Mouse (Mus musculus) liver, postnatal 0 days (tissue): ENCODE data around the gene Tmprss7. TPM values are rescaled to one million over a fixed set of nuclear protein-coding genes. Genes with fewer than 3 reads are reported as not detected.

Experiments used
- ATAC-seq: fragments of 200-750 bp; cut with Nextera tagmentation; 2 replicates; pipeline ENCODE4 v1.8.0; 2017; ENCODE audit warnings: mild to moderate bottlenecking, moderate library complexity
- DNase-seq: peaks from one replicate; pipeline ENCODE4 v3.0.0-alpha.2; 2016
- H3K27ac ChIP-seq: fragments of 300-500 bp; sonication (generic); 2 replicates; pipeline ENCODE4 v1.5.1; 2014; ENCODE audit warnings: antibody characterized with exemption, moderate library complexity, mild to moderate bottlenecking, low read depth
- H3K27me3 ChIP-seq: fragments of 300-500 bp; sonication (generic); 2 replicates; pipeline ENCODE4 v1.6.1; 2014; ENCODE audit warnings: low read length, control low read depth, mixed read lengths; ENCODE audit not compliant: insufficient read depth
- H3K36me3 ChIP-seq: fragments of 300-500 bp; sonication (generic); replicated peaks from 2 replicates; pipeline ENCODE4 v1.6.1; 2014; ENCODE audit warnings: mild to moderate bottlenecking, control low read depth, low read length, moderate library complexity, mixed read lengths; ENCODE audit not compliant: insufficient read depth
- H3K4me1 ChIP-seq: fragments of 300-500 bp; sonication (generic); 2 replicates; pipeline ENCODE4 v1.6.1; 2014; ENCODE audit warnings: antibody characterized with exemption, mild to moderate bottlenecking, control low read depth; ENCODE audit not compliant: insufficient read depth
- H3K4me2 ChIP-seq: fragments of 300-500 bp; sonication (generic); 2 replicates; pipeline ENCODE4 v1.6.1; 2014; ENCODE audit warnings: low read depth, mild to moderate bottlenecking, low read length, moderate library complexity, mixed read lengths
- H3K4me3 ChIP-seq: fragments of 300-500 bp; sonication (generic); 2 replicates; pipeline ENCODE4 v1.5.1; 2014; ENCODE audit warnings: low read depth, low read length
- H3K9ac ChIP-seq: fragments of 300-500 bp; sonication (generic); replicated peaks from 2 replicates; pipeline ENCODE4 v1.6.1; 2014; ENCODE audit warnings: mild to moderate bottlenecking, moderate library complexity
- H3K9me3 ChIP-seq: fragments of 300-500 bp; sonication (generic); 2 replicates; pipeline ENCODE4 v1.6.1; 2016; ENCODE audit warnings: mild to moderate bottlenecking, control low read depth, low read length, mixed read lengths
- CTCF ChIP-seq: sonication (generic); IDR thresholded peaks from 2 replicates; pipeline ENCODE4 v1.5.1; 2016; ENCODE audit warnings: antibody characterized with exemption, low read depth
- EP300 ChIP-seq: IDR thresholded peaks from 2 replicates; pipeline ENCODE4 v1.6.1; 2016; ENCODE audit warnings: antibody characterized with exemption, low read depth, mild to moderate bottlenecking
- WGBS: fragments of 180-500 bp; shearing (Covaris S2); extraction: QIAGEN DNeasy Blood & Tissue Kit; methylation state at CpG from one replicate; pipeline ENCODE4 v1.1.7; 2014; ENCODE audit not compliant: insufficient replicate concordance; 5-methylcytosine and 5-hydroxymethylcytosine counted together
- polyA plus RNA-seq: library from polyadenylated mRNA; unstranded; fragments of >200 nt; fragmentation: Nextera tagmentation; extraction: Ambion mirVana; gene quantifications from 2 replicates; pipeline ENCODE4 v1.2.1, GENCODE M21; 2015

Gene Tmprss7
- polyA plus RNA-seq, 1 experiment from 2014 or later: 0.14 TPM

- Histone ChIP-seq H3K4me2 (no peak overlapping the region), H3K9ac (no peak overlapping the region), H3K4me1 (peaks cover 5% of the 10 kb centered on the region), H3K27me3 (no peaks in the 10 kb centered on the region), H3K27ac (no peak overlapping the region), H3K36me3 (no peaks in the 10 kb centered on the region), H3K4me3 (no peak overlapping the region), H3K9me3 (no peaks in the 10 kb centered on the region)
- no peak for ATAC-seq
- WGBS: 19% methylated on average over 3 of the region's 3 CpGs
- no peak for DNase-seq
- TF ChIP-seq CTCF: no peak
- 0 out of 2 replicates have a peak, but pooled peaks have one; percentile 30 for TF ChIP-seq EP300
Measured at GRCm38 (mm10) chr16:45668178-45668577, 25.3 kb downstream of the Tmprss7 start.

GRCm38 (mm10) chr16:45666136-45666535 lies 27.3 kb downstream of the Tmprss7 start:
- TF ChIP-seq CTCF (no peak), EP300 (no peak)
- Histone ChIP-seq H3K4me1 (peaks cover 5% of the 10 kb centered on the region), H3K27me3 (no peaks in the 10 kb centered on the region), H3K9ac (no peak overlapping the region), H3K36me3 (no peaks in the 10 kb centered on the region), H3K4me3 (no peak overlapping the region), H3K4me2 (no peak overlapping the region), H3K27ac (no peak overlapping the region), H3K9me3 (no peaks in the 10 kb centered on the region)
- 27% methylated on average over 2 of the region's 2 CpGs for WGBS
- DNase-seq (peak; percentile 29), ATAC-seq (peak; percentile 72)

GRCm38 (mm10) chr16:45662381-45662780 lies 31.1 kb downstream of the Tmprss7 start:
- H3K36me3 ChIP-seq: no peaks in the 10 kb centered on the region
- no peak overlapping the region for H3K9ac ChIP-seq
- H3K27me3 ChIP-seq: no peaks in the 10 kb centered on the region
- no peak for ATAC-seq
- no peak overlapping the region for H3K4me3 ChIP-seq
- H3K4me2 ChIP-seq: no peak overlapping the region
- H3K27ac ChIP-seq: no peak overlapping the region
- DNase-seq: no peak
- no peaks in the 10 kb centered on the region for H3K9me3 ChIP-seq
- no peak for TF ChIP-seq CTCF
- no peak for TF ChIP-seq EP300
- no peaks in the 10 kb centered on the region for H3K4me1 ChIP-seq

GRCm38 (mm10) chr16:45659596-45659995 lies 33.9 kb downstream of the Tmprss7 start:
- TF ChIP-seq CTCF: no peak
- TF ChIP-seq EP300: no peak
- Histone ChIP-seq H3K36me3 (no peaks in the 10 kb centered on the region), H3K9ac (no peak overlapping the region), H3K27ac (no peak overlapping the region), H3K9me3 (no peaks in the 10 kb centered on the region), H3K4me1 (no peaks in the 10 kb centered on the region), H3K27me3 (no peaks in the 10 kb centered on the region), H3K4me3 (no peak overlapping the region), H3K4me2 (no peak overlapping the region)
- no peak for DNase-seq
- ATAC-seq: no peak
- WGBS: 81% methylated on average over 4 of the region's 4 CpGs

GRCm38 (mm10) chr16:45658248-45658647 lies 35.2 kb downstream of the Tmprss7 start:
- WGBS: 63% methylated on average over 1 of the region's 1 CpGs
- no peak overlapping the region for H3K27ac ChIP-seq
- H3K9ac ChIP-seq: no peak overlapping the region
- TF ChIP-seq EP300: no peak
- no peak for TF ChIP-seq CTCF
- ATAC-seq (no peak), DNase-seq (no peak)
- H3K4me3 ChIP-seq: no peak overlapping the region
- H3K36me3 ChIP-seq: no peaks in the 10 kb centered on the region
- H3K27me3 ChIP-seq: no peaks in the 10 kb centered on the region
- peaks cover 8% of the 10 kb centered on the region for H3K4me1 ChIP-seq
- no peaks in the 10 kb centered on the region for H3K9me3 ChIP-seq
- H3K4me2 ChIP-seq: no peak overlapping the region

GRCm38 (mm10) chr16:45657574-45658159 lies 35.8 kb downstream of the Tmprss7 start:
- no peak overlapping the region for H3K27ac ChIP-seq
- H3K36me3 ChIP-seq: no peaks in the 10 kb centered on the region
- WGBS: 60% methylated on average over 12 of the region's 12 CpGs
- TF ChIP-seq CTCF (no peak), EP300 (no peak)
- no peak overlapping the region for H3K4me3 ChIP-seq
- no peaks in the 10 kb centered on the region for H3K9me3 ChIP-seq
- no peak overlapping the region for H3K9ac ChIP-seq
- peaks cover 11% of the 10 kb centered on the region for H3K4me1 ChIP-seq
- no peaks in the 10 kb centered on the region for H3K27me3 ChIP-seq
- ATAC-seq: no peak
- H3K4me2 ChIP-seq: no peak overlapping the region
- DNase-seq: no peak
